Mouse (Mus musculus) ovary, adult 18-20 months (tissue): ENCODE measurements around the gene Rev1.
"Not testable (repeated sequence)": the region's sequence is repeated elsewhere in the genome, so short reads cannot be mapped to it uniquely, and the experiment has no call there.

Experiments used
- DNase-seq: peaks from one replicate; pipeline ENCODE4 v3.0.0; 2022; ENCODE audit warnings: low spot score, mixed read lengths

Rev1 gene

GRCm38 (mm10) chr1:38067276-38067675 lies 62.3 kb downstream of the Rev1 start:
- DNase-seq, result no peak

- not testable (repeated sequence) for DNase-seq
Observed at GRCm38 (mm10) chr1:38062156-38062555, 67.4 kb downstream of the Rev1 start.

GRCm38 (mm10) chr1:38058417-38058816 lies 71.2 kb downstream of the Rev1 start:
- no peak for DNase-seq

GRCm38 (mm10) chr1:38055176-38055575 lies 74.4 kb downstream of the Rev1 start:
- DNase-seq, result no peak

GRCm38 (mm10) chr1:38049562-38049961 lies 80.0 kb downstream of the Rev1 start:
- no peak for DNase-seq

GRCm38 (mm10) chr1:38048121-38048520 lies 81.5 kb downstream of the Rev1 start:
- DNase-seq, result no peak

- no peak for DNase-seq
Observed at GRCm38 (mm10) chr1:38038898-38039297, 90.7 kb downstream of the Rev1 start.

GRCm38 (mm10) chr1:38037375-38037774 lies 92.2 kb downstream of the Rev1 start:
- DNase-seq, result no peak

GRCm38 (mm10) chr1:38035521-38035920 lies 94.1 kb downstream of the Rev1 start:
- no peak for DNase-seq

- no peak for DNase-seq
Observed at GRCm38 (mm10) chr1:38031391-38031790, 98.2 kb downstream of the Rev1 start.

- DNase-seq, result no peak
Observed at GRCm38 (mm10) chr1:38027301-38027700, 102.3 kb downstream of the Rev1 start.

GRCm38 (mm10) chr1:38014551-38015203 lies 114.9 kb downstream of the Rev1 start:
- DNase-seq, result no peak

- no peak for DNase-seq
Observed at GRCm38 (mm10) chr1:38012509-38012908, 117.1 kb downstream of the Rev1 start.

- DNase-seq, result no peak
Observed at GRCm38 (mm10) chr1:38012104-38012503, 117.5 kb downstream of the Rev1 start.

GRCm38 (mm10) chr1:38011647-38012046 lies 118.0 kb downstream of the Rev1 start:
- DNase-seq, result no peak

- no peak for DNase-seq
Observed at GRCm38 (mm10) chr1:38006741-38007140, 122.9 kb downstream of the Rev1 start.

GRCm38 (mm10) chr1:38003046-38003445 lies 126.6 kb downstream of the Rev1 start:
- DNase-seq, result no peak
